Mouse (Mus musculus): ENCODE data around the gene Dazap2. TPM values are rescaled to one million over a fixed set of nuclear protein-coding genes. Genes with fewer than 3 reads are reported as not detected.
"Not testable (repeated sequence)": the region's sequence is repeated elsewhere in the genome, so short reads cannot be mapped to it uniquely, and the experiment has no call there.

Dazap2 gene
- 100 to 1,000 TPM; 722 to 762 (median 736) TPM for polyA plus RNA-seq (2017; shearing (Covaris generic))

- ATAC-seq = peak; percentile 71
Observed at GRCm38 (mm10) chr15:100614996-100615824, at the start of gene Dazap2. Gene Dazap2, plus strand, starts transcription at chr15:100615349.

GRCm38 (mm10) chr15:100566531-100566930 is 48.6 kb upstream of the Dazap2 start:
- ATAC-seq = no peak

GRCm38 (mm10) chr15:100569239-100569638 is 45.9 kb upstream of the Dazap2 start:
- ATAC-seq = no peak

- ATAC-seq = no peak
Observed at GRCm38 (mm10) chr15:100573946-100574345, 41.2 kb upstream of the Dazap2 start.

GRCm38 (mm10) chr15:100574378-100574777 is 40.8 kb upstream of the Dazap2 start:
- ATAC-seq = no peak

- ATAC-seq = no peak
Observed at GRCm38 (mm10) chr15:100575366-100575765, 39.8 kb upstream of the Dazap2 start.

- ATAC-seq = no peak
Observed at GRCm38 (mm10) chr15:100576392-100576791, 38.8 kb upstream of the Dazap2 start.

- ATAC-seq = no peak
Observed at GRCm38 (mm10) chr15:100576810-100577209, 38.3 kb upstream of the Dazap2 start.

- ATAC-seq = no peak
Observed at GRCm38 (mm10) chr15:100577972-100578371, 37.2 kb upstream of the Dazap2 start.

GRCm38 (mm10) chr15:100580108-100580507 is 35.0 kb upstream of the Dazap2 start:
- ATAC-seq = no peak

- ATAC-seq = no peak
Observed at GRCm38 (mm10) chr15:100585931-100586330, 29.2 kb upstream of the Dazap2 start.

- ATAC-seq = no peak
Observed at GRCm38 (mm10) chr15:100587166-100587565, 28.0 kb upstream of the Dazap2 start.

GRCm38 (mm10) chr15:100588297-100588696 is 26.9 kb upstream of the Dazap2 start:
- no peak for ATAC-seq

- no peak for ATAC-seq
Observed at GRCm38 (mm10) chr15:100590436-100590835, 24.7 kb upstream of the Dazap2 start.

GRCm38 (mm10) chr15:100592817-100593216 is 22.3 kb upstream of the Dazap2 start:
- no peak for ATAC-seq

GRCm38 (mm10) chr15:100598287-100598882 is 16.8 kb upstream of the Dazap2 start:
- ATAC-seq = peak; percentile 51

- peak; percentile 46 for ATAC-seq
Observed at GRCm38 (mm10) chr15:100598883-100599275, 16.3 kb upstream of the Dazap2 start.

- ATAC-seq = no peak
Observed at GRCm38 (mm10) chr15:100599276-100600046, 15.7 kb upstream of the Dazap2 start, which contains the start of gene Pou6f1. Gene Pou6f1, minus strand, starts transcription at chr15:100599984.

- peak; percentile 69 for ATAC-seq
Observed at GRCm38 (mm10) chr15:100600047-100600695, 15.0 kb upstream of the Dazap2 start.

GRCm38 (mm10) chr15:100600696-100601272 is 14.4 kb upstream of the Dazap2 start:
- no peak for ATAC-seq

- no peak for ATAC-seq
Observed at GRCm38 (mm10) chr15:100601669-100602068, 13.5 kb upstream of the Dazap2 start.

GRCm38 (mm10) chr15:100606677-100607076 is 8.5 kb upstream of the Dazap2 start:
- not testable (repeated sequence) for ATAC-seq

Data from inflammation-experienced regulatory T-cells, adult 6 months (primary cell).